Mouse (Mus musculus): ENCODE measurements around the gene Hsd17b13. TPM values are rescaled to one million over a fixed set of nuclear protein-coding genes. Genes with fewer than 3 reads are reported as not detected.

Gene Hsd17b13
- polyA plus RNA-seq (2012; fragmentation: generic; extraction: Trizol) = not detected

GRCm38 (mm10) chr5:103977297-103977696 lies at the start of gene Hsd17b13:
TSS of gene Hsd17b13 (minus strand) at chr5:103977410.

GRCm38 (mm10) chr5:104021597-104022378 lies 44.6 kb upstream of the Hsd17b13 start, which contains the start of gene Hsd17b11:
TSS of gene Hsd17b11 (minus strand) at chr5:104021919.

GRCm38 (mm10) chr5:103910748-103911409 lies 66.3 kb downstream of the Hsd17b13 start, which contains the start of gene Klhl8:
TSS of gene Klhl8 (minus strand) at chr5:103911259.

Other genes with a start within 250 kb of the Hsd17b13 start
- gene Klhl8, start 66.2 kb downstream of the Hsd17b13 start, polyA plus RNA-seq (2012; fragmentation: generic; extraction: Trizol) = 1 to 10 TPM in 1 of 2 experiments, under 1 TPM in 1; 0.48 to 3.1 TPM
- 10 to 100 TPM in 1 of 2 experiments, 1 to 10 TPM in 1; 6.2 to 49.9 TPM for gene Hsd17b11, start 44.5 kb upstream of the Hsd17b13 start, polyA plus RNA-seq (2012; fragmentation: generic; extraction: Trizol)
- 10 to 100 TPM; 63.9 to 79.7 TPM for gene Nudt9, start 68.9 kb upstream of the Hsd17b13 start, polyA plus RNA-seq (2012; fragmentation: generic; extraction: Trizol)
- not detected for gene Gm17660, start 100.2 kb upstream of the Hsd17b13 start, polyA plus RNA-seq (2012; fragmentation: generic; extraction: Trizol)
- 1 to 10 TPM in 1 of 2 experiments, under 1 TPM in 1; 0.02 to 9.1 TPM for gene Sparcl1, start 136.3 kb upstream of the Hsd17b13 start, polyA plus RNA-seq (2012; fragmentation: generic; extraction: Trizol)
- gene Dspp, start 193.3 kb upstream of the Hsd17b13 start, polyA plus RNA-seq (2012; fragmentation: generic; extraction: Trizol) = not detected
- gene Dmp1, start 225.2 kb upstream of the Hsd17b13 start, polyA plus RNA-seq (2012; fragmentation: generic; extraction: Trizol) = 1 to 10 TPM in 1 of 2 experiments, under 1 TPM in 1; 0.04 to 1.8 TPM